Mouse (Mus musculus) forebrain, embryonic 15.5 days (tissue): ENCODE measurements around the gene Pax2. TPM values are rescaled to one million over a fixed set of nuclear protein-coding genes. Genes with fewer than 3 reads are reported as not detected.

Experiments used
- ATAC-seq: fragments of 200-750 bp; cut with Nextera tagmentation; replicated peaks from 2 replicates; pipeline ENCODE4 v1.8.0; 2017; ENCODE audit warnings: mild to moderate bottlenecking, moderate TSS enrichment, moderate library complexity
- H3K27ac ChIP-seq: fragments of 300-500 bp; sonication (generic); replicated peaks from 2 replicates; pipeline ENCODE4 v1.5.1; 2015; ENCODE audit warnings: mild to moderate bottlenecking, inconsistent platforms
- H3K27me3 ChIP-seq: fragments of 300-500 bp; sonication (generic); 2 replicates; pipeline ENCODE4 v1.6.1; 2015; ENCODE audit warnings: inconsistent platforms
- H3K36me3 ChIP-seq: fragments of 300-500 bp; sonication (generic); 2 replicates; pipeline ENCODE4 v1.6.1; 2015; ENCODE audit warnings: mild to moderate bottlenecking, inconsistent platforms
- H3K4me1 ChIP-seq: fragments of 300-500 bp; sonication (generic); 2 replicates; pipeline ENCODE4 v1.6.1; 2015; ENCODE audit warnings: inconsistent platforms
- H3K4me2 ChIP-seq: fragments of 300-500 bp; sonication (generic); replicated peaks from 2 replicates; pipeline ENCODE4 v1.6.1; 2015; ENCODE audit warnings: mild to moderate bottlenecking, inconsistent platforms
- H3K4me3 ChIP-seq: fragments of 300-500 bp; sonication (generic); 2 replicates; pipeline ENCODE4 v1.5.1; 2015; ENCODE audit warnings: mild to moderate bottlenecking, inconsistent platforms
- H3K9ac ChIP-seq: fragments of 300-500 bp; sonication (generic); replicated peaks from 2 replicates; pipeline ENCODE4 v1.6.1; 2015; ENCODE audit warnings: mild to moderate bottlenecking, inconsistent platforms
- H3K9me3 ChIP-seq: fragments of 300-500 bp; sonication (generic); 2 replicates; pipeline ENCODE4 v1.6.1; 2016; ENCODE audit warnings: inconsistent platforms
- WGBS: fragments of 180-500 bp; shearing (Covaris S2); methylation state at CpG from one replicate; pipeline ENCODE4 v1.1.7; 2015; ENCODE audit warnings: mixed read lengths; 5-methylcytosine and 5-hydroxymethylcytosine counted together
- microRNA-seq: library from miRNA; unstranded; fragments of <30 nt; microRNA quantifications from one replicate; pipeline ENCODE4, GENCODE M21; 2016
- polyA plus RNA-seq: library from polyadenylated mRNA; unstranded; fragments of >200 nt; fragmentation: Nextera tagmentation; extraction: Ambion mirVana; gene quantifications from 2 replicates; pipeline ENCODE4 v1.2.1, GENCODE M21; 2015

The Pax2 gene
- polyA plus RNA-seq, 1 experiment from 2014 or later: 0.09 TPM

GRCm38 (mm10) chr19:44874186-44874898 lies 118.5 kb downstream of the Pax2 start:
- Histone ChIP-seq H3K4me2 (no peak overlapping the region), H3K9me3 (no peaks in the 10 kb centered on the region), H3K4me1 (peaks cover 6% of the 10 kb centered on the region; the same call in 1 of the 2 replicates), H3K9ac (no peak overlapping the region), H3K27ac (no peak overlapping the region), H3K27me3 (peaks cover 11% of the 10 kb centered on the region; the same call in 1 of the 2 replicates), H3K4me3 (no peak overlapping the region), H3K36me3 (no peaks in the 10 kb centered on the region)
- no peak for ATAC-seq
- 42% methylated on average over 15 of the region's 15 CpGs for WGBS

DNA sequence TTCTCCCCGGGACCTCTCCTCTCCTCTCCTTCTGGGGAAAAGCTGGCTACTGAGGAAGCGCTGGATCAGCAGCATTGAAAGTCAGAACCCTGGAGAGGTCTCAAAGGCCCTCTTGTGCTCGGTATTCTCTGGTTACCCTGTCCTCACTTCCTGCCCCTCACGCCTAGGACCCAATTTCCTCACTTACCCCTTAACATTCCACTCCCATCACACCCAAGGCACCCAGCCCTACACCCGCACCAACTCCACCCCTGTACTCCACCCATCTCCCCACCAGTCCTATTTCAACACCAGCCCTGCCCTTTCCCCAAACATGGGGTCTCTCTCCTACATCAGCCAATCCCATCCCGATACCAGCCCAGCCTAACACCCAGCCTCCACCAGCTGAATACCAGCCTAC lies 119.1 kb downstream of the Pax2 start:
- Histone ChIP-seq H3K4me3 (no peak overlapping the region), H3K27ac (no peak overlapping the region), H3K4me2 (no peak overlapping the region), H3K9me3 (no peaks in the 10 kb centered on the region), H3K36me3 (no peaks in the 10 kb centered on the region), H3K9ac (no peak overlapping the region), H3K27me3 (peaks cover 14% of the 10 kb centered on the region; the same call in 1 of the 2 replicates), H3K4me1 (peaks cover 8% of the 10 kb centered on the region; the same call in 1 of the 2 replicates)
- no peak for ATAC-seq
- 15% methylated on average over 6 of the region's 6 CpGs for WGBS

DNA sequence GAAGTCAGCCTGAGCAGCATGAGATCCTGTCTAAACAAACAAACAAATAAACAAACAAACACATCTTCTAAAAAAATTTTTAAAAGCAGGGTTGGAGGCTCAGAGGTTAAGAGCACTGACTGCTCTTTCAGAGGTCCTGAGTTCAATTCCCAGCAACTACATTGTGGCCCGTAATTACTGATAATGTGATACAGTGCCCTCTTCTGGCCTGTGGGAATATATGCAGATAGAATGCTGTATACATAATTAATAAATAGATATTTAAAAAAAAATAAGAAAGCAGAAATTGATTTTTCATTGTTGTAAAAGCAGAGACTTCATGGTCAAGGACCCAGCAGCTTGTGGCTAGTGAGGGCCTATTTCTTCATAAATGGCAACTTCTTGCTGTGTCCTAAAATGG lies 119.9 kb downstream of the Pax2 start:
- Histone ChIP-seq H3K36me3 (no peaks in the 10 kb centered on the region), H3K27ac (no peak overlapping the region), H3K27me3 (peaks cover 16% of the 10 kb centered on the region; the same call in 1 of the 2 replicates), H3K4me2 (no peak overlapping the region), H3K4me1 (peaks cover 14% of the 10 kb centered on the region), H3K9ac (no peak overlapping the region), H3K4me3 (no peak overlapping the region), H3K9me3 (no peaks in the 10 kb centered on the region)
- WGBS: 74% methylated on average over 1 of the region's 1 CpGs
- no peak for ATAC-seq

GRCm38 (mm10) chr19:44876529-44876928 lies 120.7 kb downstream of the Pax2 start:
- Histone ChIP-seq H3K36me3 (no peaks in the 10 kb centered on the region), H3K27me3 (peaks cover 16% of the 10 kb centered on the region), H3K4me3 (no peak overlapping the region), H3K27ac (no peak overlapping the region), H3K4me1 (peaks cover 22% of the 10 kb centered on the region), H3K9me3 (no peaks in the 10 kb centered on the region), H3K4me2 (no peak overlapping the region), H3K9ac (no peak overlapping the region)
- ATAC-seq: no peak
- WGBS: 90% methylated on average over 7 of the region's 7 CpGs

- peaks cover 34% of the 10 kb centered on the region for H3K4me1 ChIP-seq
- peak; percentile 30; the same call in 1 of the 2 replicates for ATAC-seq
- peak overlapping the region; percentile 29 for H3K4me3 ChIP-seq
- H3K27ac ChIP-seq: peak overlapping the region; percentile 17
- H3K4me2 ChIP-seq: peak overlapping the region; percentile 53
- H3K9me3 ChIP-seq: no peaks in the 10 kb centered on the region
- WGBS: under 1% methylated on average over 31 of the region's 31 CpGs
- H3K27me3 ChIP-seq: peaks cover 39% of the 10 kb centered on the region
- H3K9ac ChIP-seq: peak overlapping the region; percentile 45
- no peaks in the 10 kb centered on the region for H3K36me3 ChIP-seq
Measured at GRCm38 (mm10) chr19:44882552-44883024, 126.7 kb downstream of the Pax2 start.

DNA sequence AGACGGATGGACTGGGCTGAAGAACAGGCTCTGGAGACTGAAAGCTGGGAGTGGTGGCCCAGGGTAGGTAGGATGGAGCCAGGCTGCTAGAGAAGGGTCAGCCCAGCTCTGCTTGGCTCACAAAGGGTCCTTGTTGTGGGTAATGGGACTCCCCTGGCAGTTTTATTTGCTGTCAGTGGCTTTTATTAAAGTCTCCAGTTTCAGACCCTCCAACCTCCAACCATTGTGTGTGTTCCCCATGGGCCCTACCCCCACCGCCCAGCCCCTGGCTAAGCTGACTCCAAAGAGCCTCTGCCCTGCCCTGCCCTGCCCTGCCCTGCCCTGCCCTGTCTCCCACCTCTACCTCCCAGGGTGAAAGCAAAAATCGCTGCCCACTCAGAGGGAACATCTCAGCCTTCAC lies 128.5 kb downstream of the Pax2 start:
- no peaks in the 10 kb centered on the region for H3K36me3 ChIP-seq
- no peaks in the 10 kb centered on the region for H3K9me3 ChIP-seq
- no peak overlapping the region for H3K4me2 ChIP-seq
- H3K4me3 ChIP-seq: no peak overlapping the region
- H3K27ac ChIP-seq: no peak overlapping the region
- H3K27me3 ChIP-seq: peaks cover 56% of the 10 kb centered on the region
- WGBS: 28% methylated on average over 3 of the region's 3 CpGs
- peaks cover 29% of the 10 kb centered on the region for H3K4me1 ChIP-seq
- H3K9ac ChIP-seq: no peak overlapping the region
- no peak for ATAC-seq

GRCm38 (mm10) chr19:44886475-44886874 lies 130.6 kb downstream of the Pax2 start:
- Histone ChIP-seq H3K4me1 (peaks cover 21% of the 10 kb centered on the region), H3K4me2 (no peak overlapping the region), H3K36me3 (no peaks in the 10 kb centered on the region), H3K4me3 (no peak overlapping the region), H3K27ac (no peak overlapping the region), H3K9ac (no peak overlapping the region), H3K27me3 (peaks cover 73% of the 10 kb centered on the region), H3K9me3 (no peaks in the 10 kb centered on the region)
- 13% methylated on average over 3 of the region's 3 CpGs for WGBS
- ATAC-seq: no peak

Small RNA genes within 50 kb of the gene (microRNA-seq; reads per million reads assigned to microRNA genes)
- gene Mir6405: not detected

Other genes with a start within 250 kb of the Pax2 start
- gene Sec31b, start 210.2 kb upstream of the Pax2 start, polyA plus RNA-seq: 0.08 and 0.09 TPM in 2 replicates
- gene Gm20538, start 203.2 kb upstream of the Pax2 start, polyA plus RNA-seq: not detected in 2 replicates
- 428 and 451 TPM in 2 replicates for gene Ndufb8, start 200.6 kb upstream of the Pax2 start, polyA plus RNA-seq
- 30.6 and 31.1 TPM in 2 replicates for gene Hif1an, start 193.2 kb upstream of the Pax2 start, polyA plus RNA-seq
- 30.0 and 32.3 TPM in 2 replicates for gene Slf2, start 175.1 kb downstream of the Pax2 start, polyA plus RNA-seq
- gene Sema4g, start 233.1 kb downstream of the Pax2 start, polyA plus RNA-seq: 14.4 and 15.5 TPM in 2 replicates
- 24.0 and 24.4 TPM in 2 replicates for gene Twnk, start 249.6 kb downstream of the Pax2 start, polyA plus RNA-seq